Mouse (Mus musculus) brain, embryonic 14.5 days (tissue): ENCODE measurements around the gene Spats2.

Experiments used
- CTCF ChIP-seq: fragments of 200-500 bp; IDR thresholded peaks from 2 replicates; pipeline ENCODE4 v1.5.1; 2012; ENCODE audit warnings: inconsistent platforms, mild to moderate bottlenecking, moderate library complexity, borderline replicate concordance; ENCODE audit not compliant: insufficient read depth, insufficient read length; ENCODE audit errors: extremely low read depth
- POLR2A ChIP-seq: fragments of 200-500 bp; IDR thresholded peaks from 2 replicates; pipeline ENCODE4 v1.6.1; 2012; ENCODE audit warnings: mild to moderate bottlenecking, inconsistent platforms, borderline replicate concordance; ENCODE audit not compliant: poor library complexity, insufficient read depth, insufficient read length, severe bottlenecking; ENCODE audit errors: extremely low read depth

DNA sequence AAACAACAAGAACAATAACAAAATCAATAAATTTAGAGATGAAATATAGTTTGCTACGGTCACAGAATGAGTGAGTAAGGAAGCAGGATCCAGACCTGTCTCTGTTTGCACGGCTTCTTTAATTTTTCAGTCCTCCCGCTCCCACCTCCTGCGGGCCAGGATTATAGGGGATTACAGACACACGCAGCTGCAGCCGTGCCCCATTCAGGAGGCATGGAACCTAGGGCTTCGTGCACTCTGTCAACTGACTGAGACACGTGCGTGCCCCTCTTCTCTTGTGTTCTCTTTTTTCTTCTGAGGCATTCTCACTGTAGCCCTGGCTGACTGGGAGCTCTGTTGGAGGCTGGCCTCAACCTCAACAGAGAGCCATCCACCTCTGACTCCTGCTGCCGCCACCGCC, 3.7 kb downstream of the Spats2 start:
- TF ChIP-seq CTCF (no peak), POLR2A (no peak)
